Mouse (Mus musculus): ENCODE results near the gene Zfp945.

DNA sequence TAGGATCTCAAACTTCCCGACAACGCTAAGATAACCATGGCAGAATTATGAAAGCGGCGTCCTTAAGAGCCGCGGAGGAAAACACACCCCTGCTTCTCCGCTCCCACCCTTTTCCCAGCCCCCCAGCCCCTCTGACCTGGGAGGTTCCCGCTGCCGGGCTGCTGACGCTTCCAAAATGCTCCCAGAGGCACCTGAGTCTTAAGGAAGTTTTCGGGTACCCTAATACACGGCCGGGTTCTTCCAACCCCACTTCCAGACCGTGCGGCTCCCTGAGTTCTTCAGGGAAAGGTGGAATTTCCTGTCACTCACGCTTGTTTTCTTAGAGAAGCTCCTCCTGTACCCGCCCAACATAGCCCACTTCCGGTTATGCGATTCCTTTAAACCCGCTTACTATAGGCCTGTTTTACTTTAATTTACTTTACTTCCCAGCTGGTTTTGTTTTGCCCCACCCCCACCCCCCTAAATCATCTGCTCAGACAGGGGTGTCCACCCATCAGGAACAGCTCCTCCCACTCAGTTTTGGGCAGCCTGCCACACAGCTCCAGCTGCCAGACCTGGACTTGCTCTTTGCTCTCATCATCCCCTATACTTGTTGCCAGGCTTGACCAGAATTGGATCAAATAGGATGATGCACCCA, at the start of gene Zfp945:
- TF ChIP-seq CTCF (IDR thresholded peaks at IDR 0.05; ENCODE audit: control insufficient read depth, insufficient read depth, insufficient read length) (no peak), MAX (IDR thresholded peaks at IDR 0.05) (no peak), USF1 (IDR thresholded peaks at IDR 0.05; ENCODE audit: low read depth) (no peak), MYOG (IDR thresholded peaks at IDR 0.05; ENCODE audit: control insufficient read depth, extremely low read depth, insufficient read length) (no peak), MYOD1 (IDR thresholded peaks at IDR 0.05; ENCODE audit: control insufficient read depth, insufficient read length, low read depth) (no peak)

Measured in C2C12 (cell line).